Comparison of ENCODE assay signal across 23 mouse cellular contexts in genomic region chr9:96269726-96270125, GRCm38 (mm10).
A peak's percentile ranks its signal among the peaks of the same experiment; 100 is the strongest.
DNase-seq lines count a peak whose midpoint lies in the region; ATAC-seq and TF ChIP-seq lines count a peak whose summit lies in the region.
"Had no signal": no experiment of that assay in that cellular context is flagged by ENCODE, and none has a peak within 500 bp of the region (broad histone marks: within the 10 kb centered on the region; RNA-seq: fewer than 3 reads in every experiment).

No protein-coding gene starts in this region.

- peaks cover 26% of the 10 kb centered on the region for H3K36me3 ChIP-seq in liver, embryonic 14.5 days (replicated peaks; ENCODE audit: control insufficient read depth, insufficient read depth, low read depth)
- H3K36me3 ChIP-seq: neural tube, embryonic 15.5 days; stomach, embryonic 15.5 days had no signal

- peaks cover 39 to 40% of the 10 kb centered on the region in 2 experiments for H3K4me1 ChIP-seq in liver, embryonic 14.5 days (replicated peaks; ENCODE audit: control insufficient read depth in 2 of 2, insufficient read depth in 2 of 2, low read length in 1 of 2)
- H3K4me1 ChIP-seq: embryonic facial prominence, embryonic 15.5 days; midbrain, embryonic 12.5 days; neural tube, embryonic 15.5 days; stomach, embryonic 15.5 days had no signal

- intact Hi-C loops in heart, postnatal 36 days (cut with DNase I): no loop called here

- no peaks in the 10 kb centered on the region for H3K27me3 ChIP-seq in liver, embryonic 14.5 days (ENCODE audit: control insufficient read depth, insufficient read depth, low read length)
- H3K27me3 ChIP-seq: embryonic facial prominence, embryonic 15.5 days; midbrain, embryonic 12.5 days; neural tube, embryonic 15.5 days; stomach, embryonic 15.5 days had no signal

- no peak for DNase-seq in cerebellum, postnatal 4 days (ENCODE audit: low spot score in 2 of 2)
- DNase-seq in liver, embryonic 14.5 days (ENCODE audit: low read depth in 3 of 3, low spot score in 3 of 3): no peak
- DNase-seq in liver: no peak
- DNase-seq in cerebellum, postnatal 10 days: peak; percentile 58 to 66
- DNase-seq in adrenal gland, postnatal 10 days: no peak
- DNase-seq in heart, postnatal 36 days: no peak
- DNase-seq: adrenal gland, postnatal 36 days; gastrocnemius, postnatal 25 days; kidney, adult 8-10 months; kidney, postnatal 14 days; lung, adult 18-20 months; right cerebral cortex, adult 18-20 months; right cerebral cortex, postnatal 4 days; thymus, adult 18-20 months; thymus, postnatal 36 days had no signal

- H3K4me3 ChIP-seq in liver, embryonic 14.5 days (ENCODE audit: insufficient read depth in 1 of 2, low read depth in 2 of 2, low read length in 2 of 2): no peak overlapping the region
- H3K4me3 ChIP-seq: embryonic facial prominence, embryonic 15.5 days; forebrain, embryonic 10.5 days; midbrain, embryonic 12.5 days; neural tube, embryonic 15.5 days; stomach, embryonic 15.5 days had no signal

- H3K9ac ChIP-seq in liver, embryonic 14.5 days (replicated peaks): no peak overlapping the region; the same call in 1 of the 2 replicates
- H3K9ac ChIP-seq: embryonic facial prominence, embryonic 15.5 days; hindbrain, embryonic 14.5 days; midbrain, embryonic 12.5 days; neural tube, embryonic 15.5 days; stomach, embryonic 15.5 days had no signal

- no peak for TF ChIP-seq EP300 in liver, embryonic 14.5 days (IDR thresholded peaks at IDR 0.05; ENCODE audit: low read depth)

- H3K9me3 ChIP-seq in liver, embryonic 14.5 days (ENCODE audit: control insufficient read depth, low read length): no peaks in the 10 kb centered on the region
- H3K9me3 ChIP-seq: embryonic facial prominence, embryonic 15.5 days; forebrain, embryonic 10.5 days; midbrain, embryonic 12.5 days; neural tube, embryonic 15.5 days; stomach, embryonic 15.5 days had no signal

- H3K4me2 ChIP-seq in liver, embryonic 14.5 days (ENCODE audit: low read depth): peak overlapping the region; percentile 2; the same call in 1 of the 2 replicates
- H3K4me2 ChIP-seq: embryonic facial prominence, embryonic 15.5 days; hindbrain, embryonic 14.5 days; midbrain, embryonic 12.5 days; neural tube, embryonic 15.5 days; stomach, embryonic 15.5 days had no signal

- WGBS in liver, embryonic 14.5 days (ENCODE audit: insufficient replicate concordance): 77% methylated on average over 2 of the region's 2 CpGs

- peak; percentile 75; the same call in 1 of the 2 replicates for ATAC-seq in cerebellum, adult (ENCODE audit: insufficient number of reproducible peaks, low FRiP score, low TSS enrichment)
- ATAC-seq in liver, embryonic 14.5 days (ENCODE audit: insufficient read depth): no peak
- ATAC-seq: forebrain, embryonic 16.5 days had no signal

- no peak for TF ChIP-seq CTCF in liver, embryonic 14.5 days (IDR thresholded peaks at IDR 0.05; ENCODE audit: low read depth)

- H3K27ac ChIP-seq in liver, embryonic 14.5 days: peak overlapping the region; percentile 6
- H3K27ac ChIP-seq: embryonic facial prominence, embryonic 15.5 days; forebrain, embryonic 10.5 days; hindbrain, embryonic 14.5 days; midbrain, embryonic 12.5 days; neural tube, embryonic 15.5 days; stomach, embryonic 15.5 days had no signal

Comparison
In these comparisons a context has a peak if more than half of its experiments do, and no peak if none do; other contexts are left out.
1. DNase-seq: peak in cerebellum, postnatal 10 days (2 of 2); none in cerebellum, postnatal 4 days (0 of 2), liver, embryonic 14.5 days (0 of 3), liver (single experiment), adrenal gland, postnatal 10 days (single experiment) and heart, postnatal 36 days (0 of 2).